ENCODE assay signal across 8 mouse cellular contexts in genomic region chr10:53596677-53597120, GRCm38 (mm10). TPM values are rescaled to one million over a fixed set of nuclear protein-coding genes. Genes with fewer than 3 reads are reported as not detected.
A peak's percentile ranks its signal among the peaks of the same experiment; 100 is the strongest.
DNase-seq lines count a peak whose midpoint lies in the region; ATAC-seq and TF ChIP-seq lines count a peak whose summit lies in the region.

Gene Asf1a (plus strand): TSS chr10:53596757.

- H3K4me1 ChIP-seq in bone marrow macrophage, adult 2 months (ENCODE audit: control insufficient read depth, insufficient read depth, low read length), result peaks cover 15% of the 10 kb centered on the region
- H3K4me1 ChIP-seq in embryonic fibroblast, embryonic 13.5 days (ENCODE audit: control insufficient read depth, insufficient read depth, low read length), result peaks cover 5% of the 10 kb centered on the region; the same call in 1 of the 2 replicates
- H3K4me1 ChIP-seq in kidney, embryonic 14.5 days (ENCODE audit: control insufficient read depth, insufficient read depth, low read length), result peaks cover 11% of the 10 kb centered on the region
- H3K4me1 ChIP-seq in limb, embryonic 15.5 days, result peaks cover 7% of the 10 kb centered on the region; the same call in 1 of the 2 replicates

- peak; percentile 97 for ATAC-seq in kidney, embryonic 14.5 days (ENCODE audit: low FRiP score, low TSS enrichment)
- ATAC-seq in limb, embryonic 15.5 days (ENCODE audit: insufficient number of reproducible peaks, low FRiP score, low TSS enrichment, low read depth), result peak; percentile 97

- no peak for TF ChIP-seq CTCF in bone marrow macrophage, adult 2 months (IDR thresholded peaks at IDR 0.05; ENCODE audit: low read depth, low read length)
- TF ChIP-seq CTCF in embryonic fibroblast, embryonic 13.5 days (IDR thresholded peaks at IDR 0.05; ENCODE audit: borderline replicate concordance, insufficient read depth, low read length), result peak; percentile 72

- H3K4me2 ChIP-seq in kidney, embryonic 14.5 days (replicated peaks; ENCODE audit: low read depth, low read length), result peak within 1 kb of the TSS; percentile 53
- H3K4me2 ChIP-seq in limb, embryonic 15.5 days, result peak within 1 kb of the TSS; percentile 62

- no peaks in the 10 kb centered on the region for H3K27me3 ChIP-seq in kidney, embryonic 14.5 days (ENCODE audit: control insufficient read depth, insufficient read depth, low read length)
- no peaks in the 10 kb centered on the region for H3K27me3 ChIP-seq in limb, embryonic 15.5 days

- H3K9ac ChIP-seq in kidney, embryonic 14.5 days (ENCODE audit: low read depth, low read length), result peak within 1 kb of the TSS; percentile 99
- H3K9ac ChIP-seq in limb, embryonic 15.5 days, result peak within 1 kb of the TSS; percentile 93

- H3K36me3 ChIP-seq in kidney, embryonic 14.5 days (ENCODE audit: control insufficient read depth, insufficient read depth, low read length), result peaks cover 9% of the 10 kb centered on the region; the same call in 1 of the 2 replicates
- H3K36me3 ChIP-seq in limb, embryonic 15.5 days, result no peaks in the 10 kb centered on the region

- H3K4me3 ChIP-seq in bone marrow macrophage, adult 2 months (ENCODE audit: insufficient read depth, low read length), result peak within 1 kb of the TSS; percentile 74
- H3K4me3 ChIP-seq in embryonic fibroblast, embryonic 13.5 days (ENCODE audit: insufficient read depth, low read length), result peak within 1 kb of the TSS; percentile 98
- peak within 1 kb of the TSS; percentile 94 for H3K4me3 ChIP-seq in kidney, embryonic 14.5 days (ENCODE audit: low read length)
- peak within 1 kb of the TSS; percentile 94 for H3K4me3 ChIP-seq in limb, embryonic 15.5 days

- H3K27ac ChIP-seq in bone marrow macrophage, adult 2 months (ENCODE audit: insufficient read depth, low read depth, low read length), result peak within 1 kb of the TSS; percentile 76
- peak within 1 kb of the TSS; percentile 97 for H3K27ac ChIP-seq in embryonic fibroblast, embryonic 13.5 days (ENCODE audit: insufficient read depth, low read length)
- H3K27ac ChIP-seq in kidney, embryonic 14.5 days (ENCODE audit: low read depth, low read length), result peak within 1 kb of the TSS; percentile 99
- peak within 1 kb of the TSS; percentile 99 for H3K27ac ChIP-seq in limb, embryonic 15.5 days

- DNase-seq in A20 (ENCODE audit: low read depth, low spot score), result peak; percentile 96
- peak; percentile 97 for DNase-seq in heart, adult 9 months (ENCODE audit: low spot score in 2 of 2)
- peak; percentile 88 to 91 for DNase-seq in monocyte, adult 2 months (ENCODE audit: low read depth in 1 of 2, low spot score in 2 of 2)
- DNase-seq in spleen, postnatal 36 days (ENCODE audit: low spot score in 2 of 2), result peak; percentile 98

- no peak for TF ChIP-seq POLR2A in bone marrow macrophage, adult 2 months (IDR thresholded peaks at IDR 0.05; ENCODE audit: borderline replicate concordance, low read depth, low read length)
- TF ChIP-seq POLR2A in embryonic fibroblast, embryonic 13.5 days (IDR thresholded peaks at IDR 0.05; ENCODE audit: low read depth, low read length), result peak; percentile 78

- H3K9me3 ChIP-seq in kidney, embryonic 14.5 days (ENCODE audit: control insufficient read depth, low read length), result no peaks in the 10 kb centered on the region
- no peaks in the 10 kb centered on the region for H3K9me3 ChIP-seq in limb, embryonic 15.5 days

- under 1% methylated on average over 52 of the region's 52 CpGs for WGBS in kidney, embryonic 14.5 days
- under 1% methylated on average over 52 of the region's 52 CpGs for WGBS in limb, embryonic 15.5 days

RNA-seq across cellular contexts. Expression of gene Asf1a, which starts in this region (rescaled TPM):
- polyA plus RNA-seq in bone marrow macrophage, adult 2 months (2012; ENCODE audit: insufficient read depth, insufficient read length, missing spikeins), result 17.4 and 17.9 TPM in 2 replicates
- polyA plus RNA-seq in embryonic fibroblast, embryonic 13.5 days (2011; ENCODE audit: insufficient read length, low read depth, missing spikeins), result 31.0 and 44.3 TPM in 2 replicates
- 155 and 171 TPM in 2 replicates for polyA plus RNA-seq in kidney, embryonic 14.5 days (2014; fragmentation: Nextera tagmentation; extraction: Ambion mirVana)
- 75.8 and 89.4 TPM in 2 replicates for polyA plus RNA-seq in limb, embryonic 15.5 days (2015; fragmentation: Nextera tagmentation; extraction: Ambion mirVana)

Comparison
In these comparisons a context has a peak if more than half of its experiments do, and no peak if none do; other contexts are left out.
1. Peak in every context shown above with its lines: DNase-seq, ATAC-seq, H3K4me3 ChIP-seq and H3K27ac ChIP-seq.